ENCODE assay signal across 8 mouse cellular contexts in genomic region chr19:32107771-32108306, GRCm38 (mm10). TPM values are rescaled to one million over a fixed set of nuclear protein-coding genes. Genes with fewer than 3 reads are reported as not detected.
DNase-seq lines count a peak whose midpoint lies in the region; ATAC-seq lines count a peak whose summit lies in the region.

Asah2 (minus strand) TSS chr19:32108211.

- H3K9ac ChIP-seq in hindbrain, embryonic 12.5 days = peak within 1 kb of the TSS; percentile 85

- no peaks in the 10 kb centered on the region for H3K27me3 ChIP-seq in hindbrain, embryonic 12.5 days

- H3K4me2 ChIP-seq in hindbrain, embryonic 12.5 days (replicated peaks) = peak within 1 kb of the TSS; percentile 63

- peak; percentile 95 for ATAC-seq in hindbrain, embryonic 12.5 days (ENCODE audit: low FRiP score)

- H3K27ac ChIP-seq in hindbrain, embryonic 12.5 days = no peak within 1 kb of the TSS; the same call in 1 of the 2 replicates

- H3K4me1 ChIP-seq in hindbrain, embryonic 12.5 days = 0 out of 2 replicates have a peak, but pooled peaks cover 2% of the 10 kb centered on the region

- H3K9me3 ChIP-seq in hindbrain, embryonic 12.5 days (replicated peaks) = no peaks in the 10 kb centered on the region

- under 1% methylated on average over 28 of the region's 28 CpGs for WGBS in hindbrain, embryonic 12.5 days

- peak within 1 kb of the TSS; percentile 54 for H3K4me3 ChIP-seq in hindbrain, embryonic 12.5 days

- H3K36me3 ChIP-seq in hindbrain, embryonic 12.5 days = no peaks in the 10 kb centered on the region

- DNase-seq in NIH3T3 (ENCODE audit: low read depth) = peak; percentile 90
- DNase-seq in cerebellum, adult 9-11 months = peak; percentile 26
- peak; percentile 35 to 73 for DNase-seq in frontal cortex, adult 2 months (ENCODE audit: extremely low spot score in 1 of 2, low spot score in 1 of 2)
- peak; percentile 64 to 73 for DNase-seq in layer of hippocampus, postnatal 14 days (ENCODE audit: low spot score in 2 of 2)
- DNase-seq in lung, postnatal 10 days = peak; percentile 88
- peak; percentile 82 for DNase-seq in ovary, postnatal 36 days (ENCODE audit: low spot score)
- peak; percentile 77 for DNase-seq in thymus, postnatal 25 days

RNA-seq across cellular contexts. Expression of gene Asah2, which starts in this region (rescaled TPM):
- 3.6 and 4.5 TPM in 2 replicates for polyA plus RNA-seq in frontal cortex, adult 2 months (2012; rRNA removed)
- 0.56 and 0.76 TPM in 2 replicates for polyA plus RNA-seq in hindbrain, embryonic 12.5 days (2016; fragmentation: Nextera tagmentation; extraction: Ambion mirVana)
- total RNA-seq in layer of hippocampus, postnatal 14 days (2021) = 1 to 10 TPM; 6.1 to 6.4 TPM

Comparison
In these comparisons a context has a peak if more than half of its experiments do, and no peak if none do; other contexts are left out.
1. Peak in ATAC-seq, H3K4me3 ChIP-seq, H3K9ac ChIP-seq and H3K4me2 ChIP-seq in hindbrain, embryonic 12.5 days; RNA of the gene not detected or under 1 TPM.
2. DNase-seq: peak in every context shown above with its lines; median percentile 90 in NIH3T3; 88 in lung, postnatal 10 days; 82 in ovary, postnatal 36 days; 77 in thymus, postnatal 25 days; 68 in layer of hippocampus, postnatal 14 days; 54 in frontal cortex, adult 2 months; 26 in cerebellum, adult 9-11 months.